Mouse (Mus musculus) neural tube, embryonic 15.5 days (tissue): Measurements from ENCODE around the gene Slc2a10. TPM values are rescaled to one million over a fixed set of nuclear protein-coding genes. Genes with fewer than 3 reads are reported as not detected.
"Not testable (repeated sequence)": the region's sequence is repeated elsewhere in the genome, so short reads cannot be mapped to it uniquely, and the experiment has no call there.

Source experiments
- ATAC-seq: fragments of 200-750 bp; cut with Nextera tagmentation; 2 replicates; pipeline ENCODE4 v1.8.0; 2017; ENCODE audit warnings: mild to moderate bottlenecking, moderate TSS enrichment, moderate library complexity; ENCODE audit not compliant: low FRiP score
- H3K27ac ChIP-seq: fragments of 300-500 bp; sonication (generic); replicated peaks from 2 replicates; pipeline ENCODE4 v1.5.1; 2015; ENCODE audit warnings: mild to moderate bottlenecking, inconsistent platforms
- H3K27me3 ChIP-seq: fragments of 300-500 bp; sonication (generic); replicated peaks from 2 replicates; pipeline ENCODE4 v1.6.1; 2015; ENCODE audit warnings: inconsistent platforms
- H3K36me3 ChIP-seq: fragments of 300-500 bp; sonication (generic); 2 replicates; pipeline ENCODE4 v1.6.1; 2015; ENCODE audit warnings: inconsistent platforms
- H3K4me1 ChIP-seq: fragments of 300-500 bp; sonication (generic); 2 replicates; pipeline ENCODE4 v1.6.1; 2015; ENCODE audit warnings: inconsistent platforms
- H3K4me2 ChIP-seq: fragments of 300-500 bp; sonication (generic); 2 replicates; pipeline ENCODE4 v1.6.1; 2015; ENCODE audit warnings: inconsistent platforms, mild to moderate bottlenecking, moderate library complexity
- H3K4me3 ChIP-seq: fragments of 300-500 bp; sonication (generic); replicated peaks from 2 replicates; pipeline ENCODE4 v1.5.1; 2015; ENCODE audit warnings: mild to moderate bottlenecking, inconsistent platforms
- H3K9ac ChIP-seq: fragments of 300-500 bp; sonication (generic); replicated peaks from 2 replicates; pipeline ENCODE4 v1.6.1; 2015; ENCODE audit warnings: mild to moderate bottlenecking, inconsistent platforms
- H3K9me3 ChIP-seq: fragments of 300-500 bp; sonication (generic); replicated peaks from 2 replicates; pipeline ENCODE4 v1.6.1; 2016; ENCODE audit warnings: inconsistent platforms
- WGBS: fragments of 180-500 bp; shearing (Covaris S2); methylation state at CpG from one replicate; pipeline ENCODE4 v1.1.7; 2015; ENCODE audit warnings: mixed read lengths; 5-methylcytosine and 5-hydroxymethylcytosine counted together
- polyA plus RNA-seq: library from polyadenylated mRNA; unstranded; fragments of >200 nt; fragmentation: Nextera tagmentation; extraction: Ambion mirVana; gene quantifications from 2 replicates; pipeline ENCODE4 v1.2.1, GENCODE M21; 2015

The Slc2a10 gene
- polyA plus RNA-seq, 1 experiment from 2014 or later = 2.3 TPM

- not testable (repeated sequence) for H3K27ac ChIP-seq, H3K9ac ChIP-seq, H3K27me3 ChIP-seq, H3K36me3 ChIP-seq, H3K4me3 ChIP-seq, ATAC-seq, H3K9me3 ChIP-seq, H3K4me2 ChIP-seq
- WGBS = 78% methylated on average over 2 of the region's 2 CpGs
- peaks cover 22% of the 10 kb centered on the region for H3K4me1 ChIP-seq
Measured at GRCm38 (mm10) chr2:165510914-165511458, 7.4 kb downstream of the Slc2a10 start.

- peaks cover 22% of the 10 kb centered on the region for H3K4me1 ChIP-seq
- H3K4me2 ChIP-seq, ATAC-seq, H3K4me3 ChIP-seq, H3K9me3 ChIP-seq, H3K36me3 ChIP-seq, H3K27me3 ChIP-seq, H3K9ac ChIP-seq, H3K27ac ChIP-seq: not testable (repeated sequence)
- WGBS = 83% methylated on average over 4 of the region's 4 CpGs
Measured at GRCm38 (mm10) chr2:165511530-165511929, 7.9 kb downstream of the Slc2a10 start.

- H3K27ac ChIP-seq = no peak overlapping the region
- ATAC-seq = no peak
- 8% methylated on average over 7 of the region's 7 CpGs for WGBS
Measured at GRCm38 (mm10) chr2:165512426-165512825, 8.8 kb downstream of the Slc2a10 start.

GRCm38 (mm10) chr2:165512870-165513600 is 9.4 kb downstream of the Slc2a10 start:
- Histone ChIP-seq H3K27me3 (0 out of 2 replicates have a peak, but pooled peaks cover 4% of the 10 kb centered on the region), H3K9me3 (no peaks in the 10 kb centered on the region), H3K27ac (no peak overlapping the region), H3K4me3 (no peak overlapping the region), H3K9ac (0 out of 2 replicates have a peak overlapping the region, but pooled peaks have one; percentile 3), H3K36me3 (no peaks in the 10 kb centered on the region), H3K4me2 (peak overlapping the region; percentile 17; the same call in 1 of the 2 replicates), H3K4me1 (peaks cover 22% of the 10 kb centered on the region)
- 17% methylated on average over 11 of the region's 11 CpGs for WGBS
- no peak for ATAC-seq

More at GRCm38 (mm10) chr2:165512426-165512825, 8.8 kb downstream of the Slc2a10 start:
- Histone ChIP-seq H3K4me1 (peaks cover 22% of the 10 kb centered on the region), H3K36me3 (no peaks in the 10 kb centered on the region), H3K27me3 (0 out of 2 replicates have a peak, but pooled peaks cover 4% of the 10 kb centered on the region), H3K4me3 (no peak overlapping the region), H3K4me2 (no peak overlapping the region), H3K9ac (no peak overlapping the region), H3K9me3 (no peaks in the 10 kb centered on the region)

- Histone ChIP-seq H3K4me3 (no peak overlapping the region), H3K9me3 (no peaks in the 10 kb centered on the region), H3K36me3 (no peaks in the 10 kb centered on the region), H3K27me3 (0 out of 2 replicates have a peak, but pooled peaks cover 4% of the 10 kb centered on the region), H3K4me2 (no peak overlapping the region), H3K9ac (no peak overlapping the region), H3K4me1 (peaks cover 22% of the 10 kb centered on the region), H3K27ac (no peak overlapping the region)
- no peak for ATAC-seq
- 96% methylated on average over 20 of the region's 20 CpGs for WGBS
Measured at GRCm38 (mm10) chr2:165515178-165515728, 11.7 kb downstream of the Slc2a10 start.

GRCm38 (mm10) chr2:165525609-165526008 is 22.0 kb downstream of the Slc2a10 start:
- 58% methylated on average over 4 of the region's 4 CpGs for WGBS
- no peak overlapping the region for H3K4me2 ChIP-seq
- no peaks in the 10 kb centered on the region; the same call in 1 of the 2 replicates for H3K27me3 ChIP-seq
- H3K9ac ChIP-seq = no peak overlapping the region
- H3K4me1 ChIP-seq = no peaks in the 10 kb centered on the region; the same call in 1 of the 2 replicates
- no peak for ATAC-seq
- no peak overlapping the region for H3K27ac ChIP-seq
- no peaks in the 10 kb centered on the region for H3K36me3 ChIP-seq
- H3K4me3 ChIP-seq = no peak overlapping the region
- no peaks in the 10 kb centered on the region for H3K9me3 ChIP-seq

GRCm38 (mm10) chr2:165529106-165529505 is 25.5 kb downstream of the Slc2a10 start:
- ATAC-seq = no peak
- WGBS = 20% methylated on average over 8 of the region's 8 CpGs

GRCm38 (mm10) chr2:165533789-165534188 is 30.2 kb downstream of the Slc2a10 start:
- H3K4me3 ChIP-seq = no peak overlapping the region
- no peaks in the 10 kb centered on the region for H3K9me3 ChIP-seq
- peaks cover 7% of the 10 kb centered on the region; the same call in 1 of the 2 replicates for H3K4me1 ChIP-seq
- H3K9ac ChIP-seq = no peak overlapping the region
- H3K36me3 ChIP-seq = no peaks in the 10 kb centered on the region
- ATAC-seq = no peak
- H3K27ac ChIP-seq = no peak overlapping the region
- H3K4me2 ChIP-seq = no peak overlapping the region
- WGBS = 33% methylated on average over 6 of the region's 6 CpGs
- H3K27me3 ChIP-seq = no peaks in the 10 kb centered on the region

More at GRCm38 (mm10) chr2:165529106-165529505, 25.5 kb downstream of the Slc2a10 start:
- Histone ChIP-seq H3K4me1 (no peaks in the 10 kb centered on the region; the same call in 1 of the 2 replicates), H3K27ac (no peak overlapping the region; the same call in 1 of the 2 replicates), H3K9me3 (no peaks in the 10 kb centered on the region), H3K4me3 (no peak overlapping the region), H3K4me2 (no peak overlapping the region), H3K9ac (no peak overlapping the region), H3K36me3 (no peaks in the 10 kb centered on the region), H3K27me3 (no peaks in the 10 kb centered on the region; the same call in 1 of the 2 replicates)

GRCm38 (mm10) chr2:165540975-165541374 is 37.4 kb downstream of the Slc2a10 start:
- Histone ChIP-seq H3K27ac (no peak overlapping the region), H3K9me3 (no peaks in the 10 kb centered on the region), H3K4me1 (peaks cover 13% of the 10 kb centered on the region), H3K36me3 (no peaks in the 10 kb centered on the region), H3K27me3 (no peaks in the 10 kb centered on the region), H3K4me2 (no peak overlapping the region), H3K4me3 (no peak overlapping the region), H3K9ac (no peak overlapping the region)
- 85% methylated on average over 3 of the region's 3 CpGs for WGBS
- no peak for ATAC-seq

GRCm38 (mm10) chr2:165542939-165543669 is 39.5 kb downstream of the Slc2a10 start:
- WGBS = 38% methylated on average over 13 of the region's 13 CpGs
- Histone ChIP-seq H3K4me2 (no peak overlapping the region), H3K4me3 (no peak overlapping the region), H3K27me3 (no peaks in the 10 kb centered on the region), H3K9me3 (no peaks in the 10 kb centered on the region), H3K36me3 (no peaks in the 10 kb centered on the region), H3K27ac (peak overlapping the region; percentile 84), H3K4me1 (peaks cover 19% of the 10 kb centered on the region), H3K9ac (no peak overlapping the region)
- ATAC-seq = peak; percentile 57

GRCm38 (mm10) chr2:165543670-165544016 is 40.1 kb downstream of the Slc2a10 start:
- no peak overlapping the region for H3K4me3 ChIP-seq
- peaks cover 24% of the 10 kb centered on the region for H3K4me1 ChIP-seq
- no peak overlapping the region for H3K4me2 ChIP-seq
- no peaks in the 10 kb centered on the region for H3K27me3 ChIP-seq
- no peaks in the 10 kb centered on the region for H3K9me3 ChIP-seq
- ATAC-seq = peak; percentile 40; the same call in 1 of the 2 replicates
- 65% methylated on average over 10 of the region's 10 CpGs for WGBS
- H3K36me3 ChIP-seq = no peaks in the 10 kb centered on the region
- H3K27ac ChIP-seq = peak overlapping the region; percentile 84
- H3K9ac ChIP-seq = no peak overlapping the region
